Mouse (Mus musculus) stomach, postnatal 0 days (tissue): ENCODE data around the gene Bcl2a1a.
"Not testable (repeated sequence)": the region's sequence is repeated elsewhere in the genome, so short reads cannot be mapped to it uniquely, and the experiment has no call there.

ENCODE experiments used
- CTCF ChIP-seq: IDR thresholded peaks from 2 replicates; pipeline ENCODE4 v1.5.1; 2016; ENCODE audit warnings: antibody characterized with exemption, low read depth, mild to moderate bottlenecking, moderate library complexity
- EP300 ChIP-seq: optimal IDR thresholded peaks from 2 replicates; pipeline ENCODE3; 2016; ENCODE audit warnings: antibody characterized with exemption

GRCm38 (mm10) chr9:88951466-88951865 is 5.2 kb upstream of the Bcl2a1a start:
- not testable (repeated sequence) for TF ChIP-seq CTCF, EP300
